17 mouse cellular contexts compared by ENCODE assay signal in genomic region chr5:113090750-113091149, GRCm38 (mm10). TPM values are rescaled to one million over a fixed set of nuclear protein-coding genes. Genes with fewer than 3 reads are reported as not detected.
DNase-seq lines count a peak whose midpoint lies in the region; ATAC-seq lines count a peak whose summit lies in the region.
"Had no signal": no experiment of that assay in that cellular context is flagged by ENCODE, and none has a peak within 500 bp of the region (broad histone marks: within the 10 kb centered on the region; RNA-seq: fewer than 3 reads in every experiment).

No protein-coding gene starts in this region.

- no peak overlapping the region for H3K9ac ChIP-seq in hindbrain, embryonic 13.5 days
- no peak overlapping the region for H3K9ac ChIP-seq in midbrain, embryonic 12.5 days (replicated peaks)
- no peak overlapping the region; the same call in 1 of the 2 replicates for H3K9ac ChIP-seq in midbrain, embryonic 11.5 days (ENCODE audit: low read length)
- no peak overlapping the region for H3K9ac ChIP-seq in hindbrain, embryonic 15.5 days
- H3K9ac ChIP-seq: forebrain, embryonic 15.5 days; heart, embryonic 15.5 days; limb, embryonic 13.5 days; liver, postnatal 0 days had no signal

- 91% methylated on average over 11 of the region's 11 CpGs for WGBS in hindbrain, embryonic 13.5 days
- WGBS in hindbrain, embryonic 10.5 days = 93% methylated on average over 11 of the region's 11 CpGs
- WGBS in midbrain, embryonic 12.5 days = 92% methylated on average over 11 of the region's 11 CpGs
- 91% methylated on average over 11 of the region's 11 CpGs for WGBS in midbrain, embryonic 11.5 days
- 92% methylated on average over 11 of the region's 11 CpGs for WGBS in hindbrain, embryonic 15.5 days

- no peak overlapping the region for H3K4me2 ChIP-seq in hindbrain, embryonic 13.5 days
- H3K4me2 ChIP-seq in midbrain, embryonic 12.5 days (replicated peaks) = no peak overlapping the region
- H3K4me2 ChIP-seq in midbrain, embryonic 11.5 days = no peak overlapping the region
- no peak overlapping the region for H3K4me2 ChIP-seq in hindbrain, embryonic 15.5 days
- H3K4me2 ChIP-seq: forebrain, embryonic 15.5 days; heart, embryonic 15.5 days; limb, embryonic 13.5 days had no signal

- no peak overlapping the region for H3K27ac ChIP-seq in hindbrain, embryonic 13.5 days
- H3K27ac ChIP-seq in hindbrain, embryonic 10.5 days = no peak overlapping the region
- no peak overlapping the region for H3K27ac ChIP-seq in midbrain, embryonic 12.5 days (replicated peaks)
- no peak overlapping the region for H3K27ac ChIP-seq in midbrain, embryonic 11.5 days (ENCODE audit: low read depth, low read length)
- 0 out of 2 replicates have a peak overlapping the region, but pooled peaks have one; percentile 22 for H3K27ac ChIP-seq in hindbrain, embryonic 15.5 days (replicated peaks)
- H3K27ac ChIP-seq: forebrain, embryonic 15.5 days; heart, embryonic 15.5 days; limb, embryonic 13.5 days had no signal

- DNase-seq in hindbrain, embryonic 10.5 days (ENCODE audit: low spot score) = no peak
- DNase-seq in midbrain, embryonic 11.5 days (ENCODE audit: low spot score, missing footprints) = no peak
- DNase-seq: adrenal gland, adult 2 months had no signal

- H3K36me3 ChIP-seq in hindbrain, embryonic 13.5 days = no peaks in the 10 kb centered on the region
- H3K36me3 ChIP-seq in hindbrain, embryonic 10.5 days = peaks cover 43% of the 10 kb centered on the region
- H3K36me3 ChIP-seq in midbrain, embryonic 12.5 days = no peaks in the 10 kb centered on the region
- no peaks in the 10 kb centered on the region for H3K36me3 ChIP-seq in midbrain, embryonic 11.5 days (ENCODE audit: control insufficient read depth, insufficient read depth, low read length)
- H3K36me3 ChIP-seq in hindbrain, embryonic 15.5 days = no peaks in the 10 kb centered on the region
- H3K36me3 ChIP-seq: forebrain, embryonic 15.5 days; G1E had no signal

- peaks cover 15% of the 10 kb centered on the region for H3K4me1 ChIP-seq in hindbrain, embryonic 13.5 days (replicated peaks)
- H3K4me1 ChIP-seq in hindbrain, embryonic 10.5 days (replicated peaks) = peaks cover 5% of the 10 kb centered on the region; the same call in 1 of the 2 replicates
- 0 out of 2 replicates have a peak, but pooled peaks cover 2% of the 10 kb centered on the region for H3K4me1 ChIP-seq in midbrain, embryonic 12.5 days
- no peaks in the 10 kb centered on the region for H3K4me1 ChIP-seq in midbrain, embryonic 11.5 days (ENCODE audit: control insufficient read depth, insufficient read depth, low read length)
- H3K4me1 ChIP-seq in hindbrain, embryonic 15.5 days (replicated peaks) = peaks cover 16% of the 10 kb centered on the region
- H3K4me1 ChIP-seq: limb, embryonic 13.5 days had no signal

- H3K9me3 ChIP-seq in hindbrain, embryonic 13.5 days = no peaks in the 10 kb centered on the region
- H3K9me3 ChIP-seq in hindbrain, embryonic 10.5 days = no peaks in the 10 kb centered on the region
- H3K9me3 ChIP-seq in midbrain, embryonic 12.5 days = no peaks in the 10 kb centered on the region
- no peaks in the 10 kb centered on the region for H3K9me3 ChIP-seq in midbrain, embryonic 11.5 days (ENCODE audit: control insufficient read depth, low read length)
- no peaks in the 10 kb centered on the region for H3K9me3 ChIP-seq in hindbrain, embryonic 15.5 days
- H3K9me3 ChIP-seq: forebrain, embryonic 15.5 days; heart, embryonic 15.5 days; limb, embryonic 13.5 days had no signal

- no peaks in the 10 kb centered on the region for H3K27me3 ChIP-seq in hindbrain, embryonic 13.5 days
- no peaks in the 10 kb centered on the region for H3K27me3 ChIP-seq in hindbrain, embryonic 10.5 days (ENCODE audit: insufficient read depth, poor library complexity, severe bottlenecking)
- H3K27me3 ChIP-seq in midbrain, embryonic 12.5 days = no peaks in the 10 kb centered on the region
- no peaks in the 10 kb centered on the region for H3K27me3 ChIP-seq in midbrain, embryonic 11.5 days (ENCODE audit: control insufficient read depth, insufficient read depth, low read length)
- H3K27me3 ChIP-seq in hindbrain, embryonic 15.5 days = no peaks in the 10 kb centered on the region
- H3K27me3 ChIP-seq: forebrain, embryonic 15.5 days; heart, embryonic 15.5 days; limb, embryonic 13.5 days had no signal

- 0 out of 2 replicates have a peak, but pooled peaks have one; percentile 6 for ATAC-seq in hindbrain, embryonic 13.5 days (ENCODE audit: low FRiP score)
- 0 out of 2 replicates have a peak, but pooled peaks have one; percentile 19 for ATAC-seq in midbrain, embryonic 12.5 days (ENCODE audit: low FRiP score, low read depth)
- no peak; the same call in 1 of the 2 replicates for ATAC-seq in midbrain, embryonic 11.5 days (ENCODE audit: low FRiP score)
- no peak for ATAC-seq in hindbrain, embryonic 15.5 days (ENCODE audit: low FRiP score, low read depth)
- 0 out of 2 replicates have a peak, but pooled peaks have one; percentile 15 for ATAC-seq in megakaryocyte, adult 5-6 weeks (ENCODE audit: poor library complexity, severe bottlenecking)
- ATAC-seq in megakaryocyte progenitor cell, adult 5-6 weeks (replicated peaks; ENCODE audit: poor library complexity) = no peak
- ATAC-seq: forebrain, embryonic 15.5 days had no signal

- H3K4me3 ChIP-seq in hindbrain, embryonic 13.5 days = no peak overlapping the region
- H3K4me3 ChIP-seq in hindbrain, embryonic 10.5 days = no peak overlapping the region
- no peak overlapping the region for H3K4me3 ChIP-seq in midbrain, embryonic 12.5 days
- H3K4me3 ChIP-seq in midbrain, embryonic 11.5 days (ENCODE audit: low read depth, low read length) = no peak overlapping the region
- no peak overlapping the region for H3K4me3 ChIP-seq in hindbrain, embryonic 15.5 days
- H3K4me3 ChIP-seq: erythroblast, embryonic 14.5 days; forebrain, embryonic 15.5 days; heart, embryonic 15.5 days; limb, embryonic 13.5 days had no signal

RNA-seq across cellular contexts. Expression of gene Crybb3, which starts 9.4 kb away (rescaled TPM):
- polyA plus RNA-seq in hindbrain, embryonic 13.5 days (2015; fragmentation: Nextera tagmentation; extraction: Ambion mirVana) = 0.31 and 0.68 TPM in 2 replicates
- polyA plus RNA-seq in hindbrain, embryonic 10.5 days (2016; fragmentation: Nextera tagmentation; extraction: Ambion mirVana) = 0.25 and 0.50 TPM in 2 replicates
- 0.24 TPM in 1 of 2 replicates, not detected in the other for polyA plus RNA-seq in midbrain, embryonic 12.5 days (2016; fragmentation: Nextera tagmentation; extraction: Ambion mirVana)
- 0.18 TPM in 1 of 2 replicates, not detected in the other for polyA plus RNA-seq in midbrain, embryonic 11.5 days (2014; fragmentation: Nextera tagmentation; extraction: Ambion mirVana)
- 1.1 and 1.6 TPM in 2 replicates for polyA plus RNA-seq in hindbrain, embryonic 15.5 days (2015; fragmentation: Nextera tagmentation; extraction: Ambion mirVana)
- total RNA-seq in megakaryocyte, adult 5-6 weeks (2015) = not detected in 2 replicates
- not detected in 2 replicates for total RNA-seq in megakaryocyte, adult 5-6 weeks (2017)
- total RNA-seq in megakaryocyte progenitor cell, adult 5-6 weeks (2015) = not detected in 2 replicates
- total RNA-seq in megakaryocyte progenitor cell, adult 5-6 weeks (2017) = not detected in 2 replicates
- total RNA-seq: G1E; hematopoietic stem cell, adult 5-6 weeks had no signal
- polyA plus RNA-seq: erythroblast, embryonic 14.5 days; G1E had no signal

RNA-seq across cellular contexts. Expression of gene Crybb2, which starts 20.8 kb away (rescaled TPM):
- polyA plus RNA-seq in hindbrain, embryonic 13.5 days (2015; fragmentation: Nextera tagmentation; extraction: Ambion mirVana) = not detected in 2 replicates
- not detected in 2 replicates for polyA plus RNA-seq in hindbrain, embryonic 10.5 days (2016; fragmentation: Nextera tagmentation; extraction: Ambion mirVana)
- not detected in 2 replicates for polyA plus RNA-seq in midbrain, embryonic 12.5 days (2016; fragmentation: Nextera tagmentation; extraction: Ambion mirVana)
- polyA plus RNA-seq in midbrain, embryonic 11.5 days (2014; fragmentation: Nextera tagmentation; extraction: Ambion mirVana) = not detected in 2 replicates
- polyA plus RNA-seq in hindbrain, embryonic 15.5 days (2015; fragmentation: Nextera tagmentation; extraction: Ambion mirVana) = not detected in 2 replicates
- not detected in 2 replicates for total RNA-seq in megakaryocyte, adult 5-6 weeks (2015)
- total RNA-seq in megakaryocyte, adult 5-6 weeks (2017) = not detected in 2 replicates
- total RNA-seq in megakaryocyte progenitor cell, adult 5-6 weeks (2015) = not detected in 2 replicates
- not detected in 2 replicates for total RNA-seq in megakaryocyte progenitor cell, adult 5-6 weeks (2017)
- total RNA-seq: adrenal gland, adult 2 months; G1E; heart, adult 18-20 months; hematopoietic stem cell, adult 5-6 weeks; layer of hippocampus, postnatal 10 days had no signal
- polyA plus RNA-seq: adrenal gland, adult 2 months; erythroblast, embryonic 14.5 days; forebrain, embryonic 15.5 days; G1E; heart, embryonic 15.5 days; limb, embryonic 13.5 days; liver, postnatal 0 days had no signal

Comparison
In these comparisons a context has a peak if more than half of its experiments do, and no peak if none do; other contexts are left out.
1. ATAC-seq: peak in hindbrain, embryonic 13.5 days (single experiment), midbrain, embryonic 12.5 days (single experiment) and megakaryocyte, adult 5-6 weeks (single experiment); none in midbrain, embryonic 11.5 days (single experiment), hindbrain, embryonic 15.5 days (single experiment) and megakaryocyte progenitor cell, adult 5-6 weeks (single experiment).